In the genomic region with DNA sequence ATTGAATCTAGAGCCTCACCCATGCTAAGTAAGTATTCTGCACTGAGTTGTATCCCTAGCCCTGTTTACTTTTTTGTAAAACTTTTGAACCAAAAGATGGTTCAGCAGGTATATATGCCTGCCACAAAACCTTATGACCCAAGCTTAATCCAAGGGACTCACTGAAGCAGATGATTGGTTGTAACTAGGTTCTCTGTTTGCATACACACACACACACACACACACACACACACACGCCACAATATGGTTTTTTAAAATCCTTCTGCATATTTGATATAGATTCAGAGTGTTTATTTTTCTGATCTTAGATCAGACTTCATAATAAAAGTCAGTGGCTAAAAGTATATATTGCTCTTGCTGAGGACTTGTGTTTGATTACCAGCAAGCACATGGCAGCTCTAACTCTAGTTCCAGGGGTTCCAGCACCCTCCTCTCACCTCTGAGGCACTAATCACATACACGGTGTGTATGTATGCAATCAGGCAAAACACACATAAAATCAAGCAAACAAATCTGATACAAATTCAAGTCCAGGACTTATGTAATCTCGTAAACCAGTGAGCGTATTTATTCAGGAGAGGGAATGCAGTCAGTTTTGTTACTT, we compare ENCODE assay signal across 17 mouse cellular contexts.
"Had no signal": no experiment of that assay in that cellular context is flagged by ENCODE, and none has a peak within 500 bp of the region (broad histone marks: within the 10 kb centered on the region; RNA-seq: fewer than 3 reads in every experiment).

No protein-coding gene starts in this region.

- H3K4me1 ChIP-seq: liver, embryonic 13.5 days; midbrain, embryonic 13.5 days; midbrain, embryonic 15.5 days; neural tube, embryonic 12.5 days had no signal

- H3K36me3 ChIP-seq: midbrain, embryonic 13.5 days; midbrain, embryonic 15.5 days; neural tube, embryonic 12.5 days had no signal

- DNase-seq: liver, embryonic 13.5 days; liver, postnatal 0 days; lung, embryonic 14.5 days; lung, postnatal 10 days; lung, postnatal 36 days; right cerebral cortex, postnatal 14 days; thymus, adult 2 months; thymus, postnatal 25 days; thymus, postnatal 4 days had no signal

- H3K4me2 ChIP-seq: liver, embryonic 11.5 days; liver, embryonic 13.5 days; liver, embryonic 15.5 days; lung, embryonic 14.5 days; midbrain, embryonic 11.5 days; midbrain, embryonic 13.5 days; midbrain, embryonic 15.5 days; neural tube, embryonic 12.5 days had no signal

- ATAC-seq: liver, postnatal 0 days; midbrain, embryonic 13.5 days; midbrain, embryonic 15.5 days had no signal

- H3K27me3 ChIP-seq: liver, embryonic 13.5 days; liver, embryonic 15.5 days; megakaryocyte, embryonic 14.5 days; midbrain, embryonic 13.5 days; midbrain, embryonic 15.5 days; neural tube, embryonic 12.5 days had no signal

- H3K4me3 ChIP-seq: liver, embryonic 13.5 days; liver, embryonic 15.5 days; megakaryocyte, embryonic 14.5 days; midbrain, embryonic 13.5 days; midbrain, embryonic 15.5 days; neural tube, embryonic 12.5 days had no signal

- H3K9ac ChIP-seq: liver, embryonic 13.5 days; liver, embryonic 15.5 days; liver, postnatal 0 days; lung, embryonic 14.5 days; midbrain, embryonic 13.5 days; midbrain, embryonic 15.5 days; neural tube, embryonic 12.5 days had no signal

- H3K9me3 ChIP-seq: liver, embryonic 13.5 days; liver, embryonic 15.5 days; megakaryocyte, embryonic 14.5 days; midbrain, embryonic 13.5 days; midbrain, embryonic 15.5 days; neural tube, embryonic 12.5 days had no signal

- H3K27ac ChIP-seq: liver, embryonic 13.5 days; liver, embryonic 15.5 days; macrophage; midbrain, embryonic 13.5 days; midbrain, embryonic 15.5 days; neural tube, embryonic 12.5 days had no signal
